ENCODE assay signal across 1 mouse cellular context in the genomic region with DNA sequence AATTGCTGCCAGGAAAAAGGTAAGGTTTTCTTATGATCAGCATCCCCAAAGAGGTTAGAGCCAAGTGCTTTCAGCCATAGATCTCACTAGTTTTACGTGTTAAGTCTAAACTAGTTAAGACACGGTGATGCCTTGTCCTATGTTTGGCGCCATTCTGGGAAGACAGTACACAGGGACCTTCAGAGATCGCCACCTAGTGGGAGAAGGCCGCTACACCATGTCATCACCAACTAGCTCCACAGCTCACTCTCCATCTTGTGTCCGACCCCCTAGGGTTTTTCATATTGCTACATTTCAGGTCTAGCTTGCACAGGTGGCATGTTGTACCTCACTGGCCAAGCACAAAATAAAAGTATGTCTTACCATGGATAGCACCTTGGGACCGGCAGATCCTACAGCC.
TF ChIP-seq lines count a peak whose summit lies in the region.

No protein-coding gene starts in this region.

TF ChIP-seq in CH12.LX, 34 proteins besides CTCF, POLR2A, EP300 and RAD21 (continued from another document):
- TF ChIP-seq NRF1 (IDR thresholded peaks at IDR 0.05; ENCODE audit: low read depth, low read length) (no peak), ZC3H11A (IDR thresholded peaks at IDR 0.05; ENCODE audit: low read depth, low read length) (peak; percentile 14; the same call in 1 of the 2 replicates), ETS1 (conservative IDR thresholded peaks at IDR 0.05; ENCODE audit: low read depth, low read length) (no peak), ZKSCAN1 (IDR thresholded peaks at IDR 0.05; ENCODE audit: borderline replicate concordance, low read depth, low read length) (no peak), USF1 (IDR thresholded peaks at IDR 0.05; ENCODE audit: low read depth, low read length) (no peak), ZNF384 (IDR thresholded peaks at IDR 0.05; ENCODE audit: low read depth, low read length) (no peak), CHD1 (IDR thresholded peaks at IDR 0.05; ENCODE audit: low read depth, low read length) (no peak), MAX (IDR thresholded peaks at IDR 0.05; ENCODE audit: low read length) (no peak), KAT2A (IDR thresholded peaks at IDR 0.05; ENCODE audit: insufficient replicate concordance, low read length) (no peak), BHLHE40 (IDR thresholded peaks at IDR 0.05; ENCODE audit: low read depth, low read length) (peak; percentile 22; the same call in 1 of the 2 replicates), GABPA (IDR thresholded peaks at IDR 0.05; ENCODE audit: insufficient replicate concordance, low read depth, low read length) (no peak), ZMIZ1 (IDR thresholded peaks at IDR 0.05; ENCODE audit: low read depth, low read length) (no peak)
